Mouse (Mus musculus): Measurements from ENCODE around the gene Nkx2-9. TPM values are rescaled to one million over a fixed set of nuclear protein-coding genes. Genes with fewer than 3 reads are reported as not detected.
A peak's percentile ranks its signal among the peaks of the same experiment; 100 is the strongest.

The Nkx2-9 gene
- total RNA-seq (2021) = not detected

DNA sequence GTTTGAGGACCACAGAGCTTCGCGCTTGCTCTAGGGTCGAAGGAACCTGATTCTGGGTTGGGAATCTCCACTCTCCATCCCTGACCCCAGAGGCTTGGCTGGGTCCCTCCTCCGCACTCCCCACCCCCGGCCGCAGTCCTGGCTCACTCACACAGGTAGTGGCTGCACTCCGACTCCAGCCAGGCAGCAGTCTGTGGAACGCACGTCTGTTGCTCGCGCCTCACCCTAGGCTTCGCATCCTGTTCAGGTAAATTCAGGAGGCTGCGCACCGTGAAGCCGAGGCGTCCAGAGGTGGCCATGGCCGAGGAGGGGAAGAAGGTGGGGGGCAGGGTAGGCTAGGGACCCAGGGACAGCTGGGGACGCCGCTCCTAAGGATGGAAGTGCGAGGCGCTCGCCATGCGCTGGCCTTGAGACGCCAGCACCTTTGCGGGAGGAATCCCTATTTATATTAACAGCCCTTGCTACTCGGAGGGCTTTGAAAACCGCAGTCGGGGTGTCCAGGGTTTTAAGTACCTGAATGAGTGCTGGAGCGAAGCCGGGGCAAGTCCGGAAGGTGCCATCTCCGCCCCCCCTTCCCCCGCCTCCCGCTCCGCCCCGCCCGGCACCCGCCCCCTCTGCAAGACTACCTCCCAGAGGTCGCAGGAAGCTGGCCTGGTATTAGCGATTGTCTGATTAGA, at the start of gene Nkx2-9:
Nkx2-9 (minus strand) TSS at position 524 of the 677 bp plus-strand sequence.
- no peak for DNase-seq (ENCODE audit: extremely low spot score in 1 of 2, low spot score in 1 of 2)

DNA sequence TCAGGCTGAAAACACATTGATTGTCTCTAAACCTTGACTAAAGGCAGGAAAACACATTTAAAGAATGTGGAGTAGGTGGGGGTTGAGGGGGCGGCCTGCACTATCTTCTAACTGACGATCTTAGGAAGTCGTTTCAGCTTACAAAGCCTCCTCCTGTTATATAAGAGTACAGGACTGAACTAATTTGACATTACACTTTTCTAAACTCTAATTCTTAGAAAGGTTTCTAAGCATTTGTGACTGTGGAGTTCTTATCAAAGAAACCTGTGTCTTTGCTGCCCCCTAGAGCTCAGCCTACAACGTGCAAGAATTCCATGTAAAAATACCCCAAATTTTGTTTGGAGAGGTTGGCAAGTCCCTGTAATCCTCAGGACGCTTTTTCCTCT, 24.1 kb upstream of the Nkx2-9 start:
- DNase-seq (ENCODE audit: extremely low spot score in 1 of 2, low spot score in 1 of 2) = peak; percentile 25 to 72

DNA sequence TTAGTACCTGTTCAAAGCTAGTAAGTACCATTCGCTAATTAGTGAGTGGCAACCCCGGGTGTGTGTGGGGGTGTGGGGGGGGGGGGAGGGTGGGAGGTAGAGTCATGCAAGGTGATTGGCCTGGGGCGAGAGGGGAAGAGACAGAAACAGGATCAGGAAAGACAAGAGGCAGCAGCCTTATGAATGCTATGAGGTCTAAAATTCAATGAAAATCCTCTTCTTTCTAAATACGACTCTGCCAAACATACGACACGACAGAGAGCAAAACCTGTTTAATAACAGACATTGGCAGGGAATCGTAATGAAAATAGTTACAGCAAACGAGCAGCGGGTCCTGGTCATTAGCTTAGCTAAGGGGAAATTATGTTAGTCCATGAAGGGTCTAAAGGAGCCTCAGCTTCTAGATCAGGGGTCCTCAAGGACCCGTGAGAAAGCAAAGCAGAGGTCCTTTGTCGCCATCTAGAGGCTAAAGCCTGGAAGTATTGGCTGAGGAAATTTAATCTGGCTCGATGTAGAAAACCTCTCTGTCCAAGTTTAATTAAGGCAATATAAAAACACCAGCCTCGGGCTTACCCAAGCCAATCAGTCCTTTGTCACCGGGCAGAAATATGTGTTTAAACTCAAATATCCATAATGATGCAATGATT, 23.6 kb upstream of the Nkx2-9 start:
- peak; percentile 15 to 38 for DNase-seq (ENCODE audit: extremely low spot score in 1 of 2, low spot score in 1 of 2)

DNA sequence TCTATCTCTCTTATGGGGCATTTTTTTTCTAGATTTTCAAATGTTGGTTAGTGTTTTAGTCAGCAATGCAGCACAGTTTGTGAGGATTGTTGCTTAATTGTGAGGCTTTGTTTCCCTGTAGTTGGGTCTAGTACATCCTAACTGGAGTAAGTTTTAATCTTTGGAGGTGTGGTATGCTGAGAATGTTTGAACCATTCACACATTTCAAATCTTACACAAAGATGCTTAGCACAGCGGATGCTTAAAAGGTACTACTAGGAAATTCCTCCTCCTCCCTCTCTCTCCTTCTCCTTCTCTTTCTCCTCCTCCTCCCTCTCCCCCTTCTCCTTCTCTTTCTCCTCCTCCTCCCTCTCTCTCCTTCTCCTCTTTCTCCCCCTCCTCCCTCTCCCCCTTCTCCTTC, 3.0 kb upstream of the Nkx2-9 start:
- DNase-seq (ENCODE audit: extremely low spot score in 1 of 2, low spot score in 1 of 2) = no peak

DNA sequence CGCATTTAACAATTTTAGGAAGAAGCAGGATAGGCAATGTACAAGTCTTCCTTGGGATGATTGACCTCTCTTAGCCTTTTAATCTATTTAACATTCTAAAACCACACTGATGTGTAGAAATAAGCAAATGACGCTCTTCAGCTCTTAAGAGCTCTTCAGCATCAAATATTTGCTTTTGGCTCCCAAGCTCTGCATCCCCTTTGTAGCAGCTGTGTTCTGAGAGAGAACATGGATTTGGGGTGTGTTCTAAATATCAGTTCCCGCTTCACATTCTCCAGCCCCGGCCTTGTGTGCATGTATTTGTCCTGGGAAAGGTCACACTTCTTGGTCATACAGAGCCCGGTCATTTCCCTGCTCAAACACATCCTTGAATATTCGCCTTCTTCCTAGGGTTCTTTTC, 2.3 kb upstream of the Nkx2-9 start:
- no peak for DNase-seq (ENCODE audit: extremely low spot score in 1 of 2, low spot score in 1 of 2)

DNA sequence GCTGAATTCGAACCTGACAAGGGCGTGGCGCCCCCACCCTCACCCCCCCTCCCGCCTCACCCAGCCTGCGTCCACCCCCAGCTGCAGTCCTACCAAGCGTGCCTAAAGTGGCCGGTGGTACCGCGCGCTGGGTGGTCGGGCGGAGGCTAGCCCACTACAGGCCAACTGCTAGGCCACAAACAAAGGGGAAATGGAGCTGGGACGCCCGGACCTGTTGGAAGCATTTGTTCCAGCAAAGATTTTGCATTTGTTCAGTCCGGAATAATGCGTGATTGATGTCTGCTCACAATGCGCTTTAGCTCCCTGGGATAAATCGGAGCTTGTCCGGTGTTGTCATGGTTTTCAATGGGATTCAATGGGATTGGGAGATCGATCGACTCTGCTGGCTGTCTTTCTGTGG, 1.4 kb upstream of the Nkx2-9 start:
- DNase-seq (ENCODE audit: extremely low spot score in 1 of 2, low spot score in 1 of 2) = no peak

DNA sequence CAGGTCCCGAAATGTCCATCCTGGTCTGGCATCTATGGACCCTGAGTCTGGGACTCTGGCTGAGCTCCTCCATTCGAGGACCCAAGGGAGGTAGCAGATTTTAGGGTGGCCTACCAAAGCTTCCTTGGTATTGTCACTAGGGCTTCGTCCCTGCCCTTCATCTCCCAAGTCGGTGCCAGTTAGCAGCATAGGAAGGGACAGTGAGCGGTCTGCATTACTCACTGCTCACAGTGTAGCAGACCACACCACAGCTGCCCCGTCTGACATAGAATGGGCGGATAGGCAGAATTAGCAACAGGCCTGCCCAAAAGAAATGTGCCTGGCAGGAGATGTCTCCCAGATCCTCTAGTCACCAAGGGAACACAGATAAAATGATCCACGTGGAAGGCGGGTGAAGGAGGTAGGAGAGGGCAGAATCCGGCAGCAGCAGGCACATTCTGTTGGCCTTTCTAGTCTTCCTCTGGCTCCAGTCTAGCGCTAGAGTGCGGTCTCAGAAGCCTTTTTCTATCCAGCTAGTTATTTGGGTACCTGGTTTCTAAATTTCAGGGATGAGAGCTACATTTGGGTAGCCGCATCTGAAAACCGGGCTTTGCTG, 929 bp upstream of the Nkx2-9 start:
- DNase-seq (ENCODE audit: extremely low spot score in 1 of 2, low spot score in 1 of 2) = no peak

DNA sequence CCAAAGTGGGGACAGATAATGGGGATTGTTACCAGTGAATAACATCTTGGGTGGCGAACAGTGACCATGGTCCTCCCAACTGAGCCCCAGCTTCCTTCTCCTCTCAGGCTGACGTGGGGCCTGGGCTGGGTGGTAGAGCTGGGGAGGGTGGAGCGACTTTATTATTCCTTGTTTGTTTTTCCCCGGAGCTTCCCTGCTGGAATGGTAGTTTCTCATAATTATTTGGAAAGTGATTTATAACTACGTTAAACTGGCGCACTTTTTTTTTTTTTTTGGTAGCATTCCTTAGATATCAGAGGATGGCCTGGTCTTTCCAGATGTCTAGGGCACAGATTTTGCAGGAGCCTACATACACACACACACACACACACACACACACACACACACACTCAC, 350 bp upstream of the Nkx2-9 start:
- no peak for DNase-seq (ENCODE audit: extremely low spot score in 1 of 2, low spot score in 1 of 2)

DNA sequence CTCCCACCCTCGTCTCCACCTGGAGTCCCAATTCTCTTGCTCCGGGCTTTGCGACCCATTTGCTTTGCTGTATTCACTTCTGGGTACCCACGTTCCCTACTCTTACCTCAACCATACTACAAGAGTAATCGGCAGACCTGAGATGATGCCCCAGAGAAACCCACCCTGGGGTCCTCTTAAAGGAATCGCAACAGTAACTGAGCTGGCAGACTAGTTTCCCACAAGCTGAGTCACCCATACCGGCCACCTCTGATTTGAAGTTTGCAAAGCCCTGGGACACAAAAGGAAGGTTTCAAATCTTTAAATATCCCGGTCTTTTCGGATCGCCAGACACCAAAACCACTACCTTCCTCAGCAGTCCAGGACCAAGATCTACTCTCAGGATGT, 742 bp downstream of the Nkx2-9 start:
- DNase-seq (ENCODE audit: extremely low spot score in 1 of 2, low spot score in 1 of 2) = no peak

DNA sequence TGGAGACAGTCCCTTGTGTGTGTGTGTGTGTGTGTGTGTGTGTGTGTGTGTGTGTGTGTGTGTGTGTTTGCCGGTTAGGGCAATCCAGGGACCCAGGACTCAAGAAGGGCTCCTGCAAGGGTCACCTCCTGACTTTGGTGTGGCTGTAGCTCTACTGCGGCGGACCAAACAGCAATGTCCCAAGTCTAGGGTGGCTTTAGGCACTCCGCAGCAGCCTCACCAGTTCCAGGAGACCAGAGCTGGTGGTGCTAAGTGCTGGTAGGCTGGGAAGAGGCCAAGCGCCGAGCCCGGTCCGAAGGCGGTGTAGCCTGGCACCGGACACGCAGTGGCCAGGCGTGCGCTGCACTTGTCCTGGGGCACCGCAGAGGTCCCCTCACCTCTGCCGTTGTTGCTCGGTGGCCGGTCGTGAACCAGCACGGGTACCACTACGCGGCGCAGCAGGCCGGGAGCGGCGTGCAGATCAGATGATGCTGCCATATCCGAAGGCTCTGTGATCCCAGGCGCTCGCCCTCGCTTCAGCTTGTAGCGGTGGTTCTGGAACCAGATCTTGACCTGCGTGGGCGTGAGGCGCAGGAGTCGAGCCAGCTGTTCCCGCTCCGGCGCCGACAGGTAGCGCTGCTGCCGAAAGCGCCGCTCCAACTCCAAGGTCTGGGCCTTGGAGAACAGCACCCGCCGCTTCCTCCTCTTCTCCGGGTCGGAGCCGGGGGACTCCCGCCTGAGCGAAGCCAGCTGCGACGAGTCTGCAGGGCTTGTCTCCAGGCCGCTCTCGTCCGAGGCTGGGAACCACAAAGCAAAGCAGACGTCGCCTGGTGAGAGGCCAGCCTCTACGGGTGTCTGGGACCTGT, 1.4 kb downstream of the Nkx2-9 start:
- peak in 1 of 2 experiments; percentile 13 for DNase-seq (ENCODE audit: extremely low spot score in 1 of 2, low spot score in 1 of 2)

DNA sequence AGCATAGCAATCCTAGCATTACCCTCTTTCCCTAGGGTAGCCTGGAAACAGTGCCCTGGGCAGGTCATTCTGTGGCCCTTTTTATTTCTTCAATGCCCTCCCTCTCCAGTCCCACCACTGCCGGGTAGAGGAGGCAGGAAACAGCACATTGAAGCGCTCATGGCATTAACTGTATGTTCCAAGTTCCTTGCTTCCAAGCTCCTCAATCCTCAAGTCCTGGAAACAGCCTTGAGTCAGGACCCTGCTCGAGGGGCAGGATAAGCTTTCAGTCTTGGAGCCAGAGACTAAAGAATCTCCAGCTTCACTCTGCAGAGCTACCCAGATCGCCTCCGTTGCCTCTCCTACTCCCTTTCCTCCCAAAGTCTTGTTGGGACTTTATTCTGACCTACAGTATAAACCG, 2.2 kb downstream of the Nkx2-9 start:
- DNase-seq (ENCODE audit: extremely low spot score in 1 of 2, low spot score in 1 of 2) = no peak

DNA sequence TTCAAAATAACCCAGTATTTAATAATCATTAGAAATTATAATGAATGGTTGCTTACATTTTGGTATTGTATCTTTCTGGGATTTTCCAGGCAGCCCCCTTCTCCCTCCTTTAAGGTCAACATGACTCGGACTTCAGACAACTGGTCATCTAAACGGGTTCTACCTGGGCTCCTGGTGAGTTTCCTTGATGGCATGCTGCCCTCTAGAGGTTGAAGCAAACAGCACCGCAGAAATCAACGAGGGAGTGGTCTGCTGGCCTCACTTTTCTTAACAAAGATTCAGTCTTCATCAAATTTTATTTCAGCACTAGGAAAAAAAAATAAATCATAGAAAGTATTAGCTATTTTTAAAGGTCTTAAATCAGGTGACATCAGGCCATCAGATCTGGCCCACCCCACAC, 21.4 kb downstream of the Nkx2-9 start:
- DNase-seq (ENCODE audit: extremely low spot score in 1 of 2, low spot score in 1 of 2) = peak in 1 of 2 experiments; percentile 40

DNA sequence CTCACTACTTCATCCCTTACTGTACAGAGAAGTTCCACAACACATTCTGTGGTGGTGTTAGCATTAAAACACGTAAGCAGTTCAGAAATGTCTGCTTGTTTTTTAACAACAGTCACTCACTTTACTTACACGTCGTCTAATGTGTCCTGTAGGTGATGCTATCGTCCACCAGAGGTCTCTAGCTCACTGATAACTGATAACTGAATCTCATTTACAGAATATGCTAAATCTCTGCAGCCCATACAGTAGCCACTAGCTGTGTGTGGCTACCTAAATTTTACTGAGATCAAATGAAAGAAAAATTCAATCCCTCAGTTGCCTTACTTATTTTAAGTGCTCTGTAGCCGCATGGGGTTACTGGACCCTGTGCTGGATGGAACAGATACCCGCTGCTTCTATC, 25.3 kb downstream of the Nkx2-9 start:
- DNase-seq (ENCODE audit: extremely low spot score in 1 of 2, low spot score in 1 of 2) = no peak

Other genes starting within 250 kb of the Nkx2-9 start
- under 1 TPM; 0.27 to 0.42 TPM for gene Nkx2-1, start 76.4 kb downstream of the Nkx2-9 start, total RNA-seq (2021)
- gene Pax9, start 78.5 kb upstream of the Nkx2-9 start, total RNA-seq (2021) = not detected

All from layer of hippocampus, postnatal 25 days (tissue).